Mouse (Mus musculus) gastrocnemius, postnatal 4 days (tissue): ENCODE results near the gene Fbxl13. TPM values are rescaled to one million over a fixed set of nuclear protein-coding genes. Genes with fewer than 3 reads are reported as not detected.
A peak's percentile ranks its signal among the peaks of the same experiment; 100 is the strongest.

Experiments used
- DNase-seq, 2 experiments: peaks; one replicate each; pipeline ENCODE4 v3.0.0; 2021 to 2022; ENCODE audit warnings: low spot score in 2 of 2, mixed read lengths in 2 of 2
- total RNA-seq, 2 experiments: library from RNA; stranded (reverse); gene quantifications; 2 replicates each; pipeline ENCODE4 v1.2.3; 2021

The Fbxl13 gene
- total RNA-seq, 2 experiments from 2014 or later = 0.29 to 0.34 TPM

DNA sequence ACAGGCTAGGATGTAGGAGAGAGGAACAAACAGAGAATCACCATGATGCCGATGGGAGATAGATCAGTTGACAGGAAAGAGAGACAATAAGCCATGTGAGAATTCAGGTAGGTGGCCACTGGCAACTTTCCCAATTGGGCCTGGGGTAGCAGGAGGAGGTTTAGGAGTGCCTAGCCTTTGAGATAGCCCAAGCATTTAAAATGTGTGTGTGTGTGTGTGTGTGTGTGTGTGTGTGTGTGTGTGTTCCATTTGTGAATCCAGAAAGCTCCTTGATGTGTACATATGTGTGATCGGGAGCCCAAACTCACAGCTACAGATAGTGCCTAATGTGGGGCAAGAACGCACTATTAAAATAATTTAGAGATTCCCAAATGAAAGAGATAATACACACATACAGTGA lies 67.3 kb downstream of the Fbxl13 start:
- DNase-seq = no peak

DNA sequence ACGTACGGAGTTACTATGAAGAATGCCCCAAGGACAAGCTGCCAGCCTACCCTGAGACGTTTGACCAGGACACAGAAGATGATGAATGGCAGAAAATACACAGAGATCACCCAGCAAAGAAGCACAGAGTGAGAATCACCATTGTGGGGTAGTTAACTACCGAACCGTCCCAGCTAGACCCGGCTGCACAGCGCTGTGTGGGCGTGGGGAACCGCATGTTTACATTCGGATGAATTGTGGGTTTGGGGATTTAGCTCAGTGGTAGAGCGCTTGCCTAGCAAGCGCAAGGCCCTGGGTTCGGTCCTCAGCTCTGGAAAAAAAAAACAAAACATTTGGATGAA lies 70.3 kb downstream of the Fbxl13 start:
- no peak for DNase-seq

DNA sequence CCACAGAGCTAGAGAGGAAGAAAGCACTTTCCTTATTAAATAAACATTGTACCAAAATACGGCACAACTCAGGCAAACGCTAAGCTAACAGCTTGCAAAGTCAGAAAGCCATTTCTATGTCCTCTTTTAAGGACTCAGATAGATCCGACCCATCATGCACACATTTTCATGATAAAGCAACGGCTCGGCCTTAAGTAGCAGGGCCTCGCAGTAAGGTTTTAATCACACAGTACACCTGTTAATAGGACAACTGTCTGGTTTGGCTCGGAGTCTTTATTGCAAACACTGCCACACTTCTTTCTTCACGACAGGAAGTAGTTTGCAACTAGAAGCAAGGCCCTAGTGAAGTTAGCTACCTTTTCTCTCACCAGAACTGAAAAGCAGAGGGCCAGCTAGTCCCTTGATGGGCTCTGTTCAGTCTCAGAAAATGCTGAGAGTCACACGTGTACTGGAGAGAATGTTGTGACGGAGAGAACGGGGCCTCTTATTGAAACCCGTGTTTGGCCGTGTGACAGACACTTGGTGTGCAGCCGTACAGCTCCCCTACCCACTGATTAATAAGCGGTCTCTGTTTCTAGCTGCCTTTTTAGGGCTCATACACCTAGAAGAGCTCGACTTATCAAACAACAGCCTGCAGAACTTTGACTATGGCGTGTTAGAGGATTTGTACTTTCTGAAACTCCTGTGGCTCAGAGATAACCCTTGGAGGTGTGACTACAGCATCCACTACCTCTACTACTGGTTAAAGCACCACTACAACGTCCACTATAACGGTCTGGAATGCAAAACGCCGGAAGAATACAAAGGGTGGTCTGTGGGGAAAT lies 70.8 kb downstream of the Fbxl13 start:
- no peak for DNase-seq

DNA sequence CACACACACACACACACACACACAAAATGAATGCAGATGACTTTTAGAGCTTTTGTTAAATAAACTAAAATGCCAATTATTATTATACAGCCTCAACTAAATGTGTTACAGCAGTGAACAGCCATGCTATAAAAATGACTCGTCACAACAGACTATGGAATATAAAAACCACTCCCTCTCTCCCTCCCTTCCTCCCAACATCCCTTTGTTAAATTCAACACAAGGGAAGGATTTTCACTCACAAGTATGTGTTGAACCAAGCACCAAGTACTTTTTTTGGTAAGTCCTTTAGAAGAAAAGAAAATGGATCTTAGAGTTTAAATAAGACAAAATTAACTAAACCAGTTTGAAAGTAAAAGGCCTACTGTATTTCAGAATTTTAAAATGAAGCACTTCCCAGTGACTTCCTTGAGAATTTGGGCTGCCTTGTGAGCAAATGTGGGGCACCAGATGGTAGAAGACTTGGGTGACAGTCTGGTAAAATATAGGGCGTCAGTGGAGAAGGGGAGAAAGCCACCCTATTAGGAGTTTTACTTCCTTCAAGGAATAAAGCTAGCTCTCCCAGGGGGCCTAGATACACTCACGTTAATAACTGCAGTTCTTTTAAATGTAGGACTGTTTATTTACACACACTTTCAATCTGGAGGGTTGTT lies 72.5 kb downstream of the Fbxl13 start:
- no peak for DNase-seq

DNA sequence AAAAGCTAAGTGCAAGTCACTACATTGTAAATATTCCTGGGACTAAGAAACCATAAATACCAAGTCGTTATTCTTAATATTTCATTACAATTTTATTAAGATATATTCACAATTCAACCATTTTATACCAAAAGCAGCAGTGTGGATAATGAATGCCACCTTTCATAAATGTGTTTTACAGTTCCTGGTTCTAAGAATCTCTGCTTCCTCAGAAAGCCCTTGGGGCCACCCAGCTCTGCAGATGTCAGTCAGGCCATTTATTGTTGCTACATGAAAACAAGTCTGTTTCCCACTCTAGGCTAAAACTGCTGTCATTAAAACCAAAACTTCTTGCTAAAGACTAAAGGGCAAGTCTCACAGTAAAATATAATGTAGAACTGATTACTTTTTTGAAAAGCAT lies 77.7 kb downstream of the Fbxl13 start:
- no peak for DNase-seq

DNA sequence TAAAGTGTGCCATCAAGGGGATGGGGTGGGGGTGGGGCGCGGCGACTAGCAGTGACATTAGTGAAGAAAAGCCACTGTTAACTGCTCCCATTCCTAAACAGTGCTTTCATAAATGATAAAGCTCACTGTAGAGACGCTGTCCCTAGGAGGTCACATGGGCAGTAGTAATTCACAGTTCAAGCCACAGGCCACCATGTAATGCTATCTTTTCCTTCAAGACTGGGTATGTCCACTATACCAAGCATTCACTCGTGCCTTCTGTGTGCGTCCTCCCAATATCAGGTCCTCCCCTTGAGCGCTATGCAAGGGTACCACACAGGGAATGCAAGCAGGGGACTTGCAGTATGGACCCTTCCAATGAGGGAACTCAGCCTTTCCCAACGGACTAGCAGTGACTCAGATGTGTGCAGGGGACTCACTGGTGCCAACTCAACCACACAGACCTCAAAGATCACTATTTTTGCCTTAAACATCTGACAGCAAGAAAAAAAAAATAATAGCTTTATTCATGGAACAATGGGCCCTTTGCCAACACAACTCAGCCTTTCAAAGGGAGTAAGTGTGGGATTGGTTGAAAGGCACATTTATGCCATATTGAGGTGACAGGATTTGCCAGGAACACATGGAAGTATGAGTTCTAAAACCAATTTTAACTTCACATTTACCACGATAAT lies 79.9 kb downstream of the Fbxl13 start:
- DNase-seq = no peak

DNA sequence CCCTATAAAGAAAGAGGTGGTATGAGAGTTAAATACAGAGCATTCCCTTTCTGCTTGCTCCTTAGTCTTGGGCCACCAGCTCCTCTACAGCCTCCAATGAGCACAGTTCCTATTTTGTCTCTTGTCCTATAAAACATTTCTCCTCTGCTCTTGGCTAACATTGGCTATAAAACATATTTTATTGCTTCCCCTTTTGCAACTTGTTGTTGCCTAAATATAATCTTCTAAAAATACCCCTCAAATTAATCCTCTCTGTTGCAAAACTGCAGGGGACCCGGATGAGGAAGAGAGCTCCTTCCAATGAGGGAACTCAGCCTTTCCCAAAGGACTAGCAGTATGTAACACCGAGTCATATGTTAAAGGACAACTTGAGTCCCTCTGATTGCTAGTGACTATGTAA lies 81.5 kb downstream of the Fbxl13 start:
- no peak for DNase-seq

DNA sequence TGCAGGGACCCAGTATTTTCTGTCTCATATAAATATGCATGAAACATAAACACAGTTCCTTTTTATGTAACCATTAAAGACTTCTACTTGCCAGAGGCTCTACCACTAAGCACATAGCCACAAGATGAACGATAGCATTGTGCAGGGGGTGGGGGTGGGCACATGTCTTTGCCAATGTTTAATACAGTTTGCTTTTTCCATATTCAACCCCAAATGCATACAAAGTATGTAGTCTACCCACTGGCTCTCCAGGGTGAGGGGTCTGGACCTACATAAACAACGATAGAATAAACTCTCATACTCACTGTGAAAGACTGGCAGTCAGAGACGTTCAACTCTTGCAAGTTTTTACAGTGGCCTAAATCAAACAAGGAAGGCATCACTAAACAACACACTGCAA lies 88.9 kb downstream of the Fbxl13 start:
- DNase-seq = no peak

DNA sequence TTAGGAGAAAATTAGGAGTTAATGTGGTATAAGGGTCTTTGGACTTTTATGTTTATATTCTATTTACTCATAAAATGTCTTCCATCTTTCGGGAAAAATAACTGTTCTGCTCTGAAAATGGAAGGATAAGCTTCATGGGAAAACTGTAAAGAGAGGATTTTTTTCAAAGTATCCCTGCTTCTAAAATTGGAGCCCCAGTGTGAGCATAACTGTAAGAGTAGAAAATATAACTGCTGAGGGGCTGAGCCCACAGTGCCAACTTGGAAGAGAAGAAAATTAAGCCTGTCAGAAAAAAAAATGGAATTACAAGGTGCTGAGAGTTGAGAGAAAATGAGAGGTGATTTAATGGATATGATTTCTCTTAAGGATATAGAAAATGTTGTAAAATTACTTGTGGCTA lies 90.7 kb downstream of the Fbxl13 start:
- DNase-seq = no peak

DNA sequence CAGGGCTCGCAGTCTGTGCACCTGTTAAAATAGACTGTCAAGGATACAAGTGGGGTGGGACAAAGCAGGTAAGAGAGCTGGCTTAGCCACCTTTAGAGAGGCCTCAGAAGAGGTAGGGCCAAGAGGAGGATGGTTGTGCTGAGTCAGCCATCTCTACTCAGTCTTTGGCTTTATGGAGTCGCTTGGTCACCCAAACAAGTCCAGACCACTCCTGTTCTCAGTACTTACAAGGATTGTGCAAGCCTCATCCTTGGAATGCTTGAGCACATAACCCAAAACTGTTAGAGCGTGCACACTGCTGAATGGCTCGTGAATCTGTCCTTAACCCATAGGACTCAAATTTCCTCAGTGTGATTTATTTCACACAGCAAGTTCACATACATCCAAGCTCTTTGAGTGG lies 91.7 kb downstream of the Fbxl13 start:
- no peak for DNase-seq

DNA sequence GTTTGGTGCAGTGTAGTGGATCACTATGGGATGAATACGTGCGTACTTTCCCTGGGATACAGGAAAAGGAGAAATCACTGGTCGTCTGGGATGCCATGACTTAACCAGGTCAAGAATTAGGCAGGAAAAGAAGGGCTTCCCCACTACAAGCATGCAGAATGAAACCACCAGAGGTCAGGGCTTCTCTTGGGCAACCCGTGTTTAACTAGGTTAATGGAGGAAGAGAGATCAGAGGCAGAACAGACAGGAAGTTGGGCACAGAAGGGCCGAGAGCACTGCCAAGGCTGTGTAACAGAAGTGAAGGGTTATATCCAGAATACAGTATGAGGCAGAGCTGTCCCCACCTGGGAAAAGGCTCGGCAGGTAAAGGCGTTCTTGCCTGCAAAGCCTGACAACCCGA lies 98.4 kb downstream of the Fbxl13 start:
- DNase-seq = no peak

DNA sequence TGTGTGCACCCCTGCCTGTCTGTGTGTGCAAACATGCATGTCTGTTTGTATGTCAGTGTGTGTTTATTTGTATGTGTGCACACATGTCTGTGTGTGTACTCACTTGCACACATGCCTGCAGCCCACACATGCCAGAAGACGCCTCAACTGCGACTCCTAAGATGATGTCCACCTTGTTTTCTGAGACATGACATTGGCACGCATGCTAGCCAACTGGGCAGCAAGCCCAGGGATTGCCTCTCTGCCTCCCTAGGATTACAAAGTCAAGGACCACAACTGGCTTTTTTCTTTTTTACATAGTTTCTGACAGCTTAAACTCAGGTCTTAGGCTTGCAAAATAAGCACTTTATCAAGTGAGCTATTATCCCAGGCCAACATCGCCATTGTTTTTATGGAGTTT lies 99.6 kb downstream of the Fbxl13 start:
- DNase-seq = peak in 1 of 2 experiments; percentile 26

DNA sequence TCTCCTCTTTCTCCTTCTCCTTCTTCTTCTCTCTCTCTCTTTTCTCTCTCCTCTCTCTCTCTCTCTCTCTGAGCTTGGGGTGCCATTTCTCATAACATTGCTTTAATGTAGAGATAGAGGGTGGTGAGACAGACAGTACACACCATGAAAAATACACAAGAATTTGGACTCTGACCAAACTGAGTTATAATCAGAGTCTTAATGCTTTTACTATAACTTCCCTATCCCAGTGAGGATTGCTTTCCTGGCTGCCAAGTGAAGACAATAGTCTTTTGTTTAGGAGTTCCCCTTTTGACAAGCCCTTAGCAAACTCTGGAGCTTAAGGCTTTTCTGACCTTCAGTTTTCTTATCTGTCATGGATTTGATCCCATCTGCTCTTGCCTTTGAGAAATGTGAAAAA lies 100.2 kb downstream of the Fbxl13 start:
- DNase-seq = no peak

DNA sequence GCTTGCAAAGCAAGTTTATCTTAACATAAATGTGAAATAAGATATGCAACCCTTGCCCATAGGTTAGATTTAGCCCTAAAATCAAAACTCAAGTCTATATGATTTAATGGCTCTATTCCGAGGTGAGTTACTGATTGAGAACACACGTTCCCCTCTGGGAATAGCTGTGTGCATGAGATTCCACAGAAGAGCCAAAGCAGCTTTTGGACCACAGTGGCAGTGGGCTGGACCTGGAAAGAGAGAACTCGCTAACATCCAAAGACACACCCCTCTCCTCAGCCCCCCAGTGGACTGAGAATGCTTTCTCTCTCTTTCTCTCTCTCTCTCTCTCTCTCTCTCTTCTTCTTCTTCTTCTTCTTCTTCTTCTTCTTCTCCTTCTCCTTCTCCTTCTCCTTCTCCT lies 100.6 kb downstream of the Fbxl13 start:
- peak in 1 of 2 experiments; percentile 57 for DNase-seq

DNA sequence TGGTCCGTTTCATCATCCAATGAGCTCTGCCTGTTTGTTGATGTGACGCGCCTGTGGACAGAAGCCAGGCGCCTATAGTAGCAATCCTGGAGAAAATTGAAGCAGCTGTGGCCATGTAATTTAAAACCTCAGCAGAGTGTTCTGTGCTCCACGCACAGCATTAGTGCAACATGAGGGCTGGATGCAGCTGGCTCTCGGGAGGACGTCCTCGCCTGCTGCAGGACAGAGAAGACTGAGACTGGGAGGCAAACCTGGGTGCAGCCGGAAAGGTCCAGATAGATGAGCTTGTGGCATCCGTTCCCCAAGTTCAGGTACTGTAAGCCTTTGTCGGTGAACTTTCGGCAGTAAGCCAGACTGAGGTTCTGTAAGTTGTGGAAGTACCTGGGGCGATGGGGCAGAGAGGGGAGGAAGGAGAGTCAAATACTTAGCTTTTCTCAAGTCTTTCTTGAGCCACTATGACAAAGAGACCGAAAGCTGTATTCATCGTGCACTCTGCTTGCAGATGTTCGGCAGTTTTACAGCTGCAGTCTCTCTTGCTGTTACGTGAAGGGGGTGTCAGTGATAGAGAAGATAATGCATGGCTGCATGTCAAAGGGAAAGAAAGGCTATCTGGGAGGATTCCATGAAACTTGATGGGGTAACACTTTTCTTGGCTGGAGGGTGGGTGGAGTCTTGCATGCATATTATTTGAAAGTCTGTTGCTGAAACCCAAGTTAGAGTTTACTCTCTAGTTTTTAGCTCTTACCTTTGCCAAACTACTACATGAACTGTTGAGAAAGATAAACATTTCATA lies 101.8 kb downstream of the Fbxl13 start, which contains the start of gene Lrrc17:
Gene Lrrc17 (plus strand): TSS at position 151 of the 793 bp plus-strand sequence.
- peak; percentile 32 to 67 for DNase-seq

DNA sequence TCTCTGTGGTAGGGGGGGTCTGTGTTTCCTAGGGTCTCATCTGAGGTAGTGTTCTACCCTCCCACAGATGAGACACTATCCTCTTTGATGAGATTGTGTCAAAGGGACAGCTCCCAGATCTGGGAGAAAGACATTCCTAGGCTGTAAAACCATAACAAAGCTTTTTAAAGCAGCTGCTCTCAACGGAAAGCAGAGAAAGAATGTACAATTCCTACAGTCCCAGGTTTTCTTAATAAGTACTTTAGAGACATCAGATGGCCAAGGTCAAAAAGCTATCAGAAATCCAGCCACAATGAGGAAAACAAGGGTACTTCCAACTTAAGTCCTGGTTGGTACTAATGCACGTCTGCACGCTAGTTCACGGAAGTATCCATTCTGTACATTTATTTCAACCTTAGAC lies 103.2 kb downstream of the Fbxl13 start:
- DNase-seq = no peak

DNA sequence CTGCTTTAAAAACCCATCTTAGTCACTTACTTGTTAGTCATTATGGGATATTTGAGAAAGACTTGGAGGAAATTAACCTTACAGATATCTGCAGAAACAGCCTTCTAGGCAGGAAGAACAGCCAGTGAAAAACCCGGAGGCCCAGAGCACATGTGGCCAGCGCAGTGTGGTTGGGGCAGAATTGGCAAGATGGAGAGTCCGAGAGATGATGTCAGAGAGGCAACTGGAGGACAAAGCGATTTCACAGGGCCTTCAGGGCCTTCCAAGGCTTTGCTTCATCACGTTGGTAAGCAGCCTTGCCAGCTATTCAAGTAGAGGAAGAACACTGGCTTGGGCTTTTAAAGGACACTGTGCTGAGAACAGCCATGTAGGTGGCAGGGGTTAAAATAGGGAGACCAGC lies 112.5 kb downstream of the Fbxl13 start:
- DNase-seq = peak in 1 of 2 experiments; percentile 32

DNA sequence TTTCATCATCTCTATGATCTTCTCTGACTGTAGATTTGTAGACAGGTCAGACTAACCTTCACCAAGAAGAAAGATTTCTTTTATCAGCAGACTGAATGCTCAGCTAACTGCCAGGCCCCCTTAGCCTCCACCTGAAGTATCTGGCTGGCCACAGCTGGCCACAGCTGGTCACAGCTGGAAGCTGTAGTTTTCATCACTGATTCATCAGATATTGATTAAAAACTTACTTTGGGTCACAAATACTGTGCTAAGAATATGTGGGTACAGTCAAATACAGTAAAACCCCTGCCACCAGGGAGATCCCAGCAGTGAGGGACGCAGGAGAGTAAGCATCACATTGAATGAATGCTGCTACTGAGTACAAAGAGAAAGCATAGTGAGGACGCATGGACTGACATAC lies 113.3 kb downstream of the Fbxl13 start:
- DNase-seq = no peak

DNA sequence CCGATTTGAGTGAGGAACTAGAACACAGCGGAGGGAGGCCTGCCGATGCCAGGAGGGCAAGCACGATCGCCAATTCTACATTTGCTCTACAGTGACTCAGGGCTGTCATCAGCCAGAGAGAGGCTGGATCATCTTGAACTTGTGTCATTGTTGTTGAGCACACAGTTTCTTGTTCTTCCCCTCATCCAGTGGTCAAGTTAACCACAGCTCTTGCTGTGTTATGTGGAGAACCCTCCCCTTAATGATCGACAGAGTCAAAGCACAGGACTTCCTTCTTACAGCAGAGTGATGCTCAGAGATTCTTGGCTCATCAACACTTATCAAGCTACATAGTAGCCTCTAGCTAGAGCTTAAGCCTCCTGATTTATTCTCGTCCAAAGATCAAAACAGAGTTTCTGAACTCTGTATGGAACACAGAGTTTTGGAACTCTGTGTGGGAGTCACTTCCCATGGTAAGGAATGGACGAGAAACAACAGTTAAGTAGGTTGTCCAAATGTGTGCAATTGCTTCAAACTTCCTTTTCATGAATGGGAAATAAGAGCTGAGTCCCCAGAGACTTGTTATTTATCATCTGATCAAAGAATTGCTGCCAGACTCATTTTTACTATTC lies 116.2 kb downstream of the Fbxl13 start:
- DNase-seq = no peak

DNA sequence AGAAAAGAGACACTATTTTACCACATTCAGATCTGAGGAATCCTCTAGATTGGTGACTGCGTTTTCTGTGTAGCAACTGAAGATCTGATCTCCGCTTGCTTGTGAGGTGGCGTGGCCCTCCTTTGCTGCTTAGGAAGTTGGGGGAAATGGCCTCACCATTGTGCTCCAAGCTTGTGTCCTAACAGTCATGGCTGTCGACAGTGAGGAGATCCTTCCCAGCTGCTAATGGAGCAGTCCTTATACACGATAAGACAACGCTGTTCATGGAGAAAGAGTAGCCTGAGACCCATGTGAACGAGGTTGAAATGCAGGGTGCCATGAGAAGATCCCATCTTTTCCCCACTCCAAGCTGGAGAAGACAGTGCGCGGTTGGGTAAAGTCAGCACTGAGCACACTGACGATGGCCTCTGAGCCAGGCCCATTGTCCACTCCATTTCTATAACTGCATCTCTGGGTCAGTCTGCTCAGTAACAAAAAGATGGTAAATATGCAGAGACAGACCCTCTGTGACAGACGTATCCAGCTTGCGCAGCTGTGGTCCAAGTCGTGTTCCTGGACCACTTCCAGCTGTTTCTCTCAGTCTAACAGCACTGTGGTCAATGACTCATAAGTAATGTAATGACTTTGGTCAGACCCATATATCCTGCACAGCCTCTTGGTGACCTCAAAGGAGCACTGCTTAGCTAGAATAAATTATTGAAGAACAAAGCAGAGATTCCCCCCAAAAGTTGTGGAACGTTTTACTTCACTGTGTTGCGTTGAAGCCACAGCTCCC lies 117.2 kb downstream of the Fbxl13 start:
- DNase-seq = peak in 1 of 2 experiments; percentile 54
